Mouse (Mus musculus) ES-E14 (cell line): ENCODE data around the gene As3mt.

Source experiments
- HCFC1 ChIP-seq: IDR thresholded peaks from 2 replicates; pipeline ENCODE4 v1.6.1; 2012; ENCODE audit warnings: low read length, inconsistent platforms, borderline replicate concordance; ENCODE audit not compliant: insufficient read depth
- MAFK ChIP-seq: IDR thresholded peaks from 2 replicates; pipeline ENCODE4 v1.6.1; 2014; ENCODE audit warnings: mild to moderate bottlenecking, low read depth, low read length, inconsistent platforms; ENCODE audit not compliant: insufficient read depth
- ZC3H11A ChIP-seq: IDR thresholded peaks from 2 replicates; pipeline ENCODE4 v1.6.1; 2012; ENCODE audit warnings: low read depth, mild to moderate bottlenecking, inconsistent platforms, low read length, borderline replicate concordance
- ZNF384 ChIP-seq: IDR thresholded peaks from 2 replicates; pipeline ENCODE4 v1.6.1; 2012; ENCODE audit warnings: low read depth, low read length, inconsistent platforms

GRCm38 (mm10) chr19:46762992-46763342, 55.7 kb downstream of the As3mt start:
- no peak for TF ChIP-seq HCFC1
- no peak; the same call in 1 of the 2 replicates for TF ChIP-seq ZNF384
- TF ChIP-seq ZC3H11A = no peak
- TF ChIP-seq MAFK = no peak
